Mouse (Mus musculus) thymus, adult 2 months (tissue): ENCODE results near the gene Gm45713. TPM values are rescaled to one million over a fixed set of nuclear protein-coding genes. Genes with fewer than 3 reads are reported as not detected.
A peak's percentile ranks its signal among the peaks of the same experiment; 100 is the strongest.

Experiments
- DNase-seq: peaks from one replicate; pipeline ENCODE4 v3.0.0; 2021
- H3K27ac ChIP-seq: fragments of 200-500 bp; 2 replicates; pipeline ENCODE4 v1.5.1; 2012; ENCODE audit warnings: low read length, control low read depth; ENCODE audit not compliant: control insufficient read depth, insufficient read depth
- H3K27me3 ChIP-seq: fragments of 200-500 bp; 2 replicates; pipeline ENCODE4 v1.6.1; 2012; ENCODE audit warnings: mild to moderate bottlenecking, low read length, moderate library complexity, mixed read lengths; ENCODE audit not compliant: control insufficient read depth, insufficient read depth
- H3K36me3 ChIP-seq: fragments of 200-500 bp; 2 replicates; pipeline ENCODE4 v1.6.1; 2012; ENCODE audit warnings: mild to moderate bottlenecking, low read length, moderate library complexity; ENCODE audit not compliant: control insufficient read depth, insufficient read depth
- H3K4me1 ChIP-seq: fragments of 200-500 bp; replicated peaks from 2 replicates; pipeline ENCODE4 v1.6.1; 2012; ENCODE audit warnings: low read length; ENCODE audit not compliant: control insufficient read depth, insufficient read depth
- H3K4me3 ChIP-seq: fragments of 200-500 bp; 2 replicates; pipeline ENCODE4 v1.5.1; 2012; ENCODE audit warnings: mild to moderate bottlenecking, low read length, control low read depth, moderate library complexity; ENCODE audit not compliant: control insufficient read depth, insufficient read depth
- CTCF ChIP-seq: fragments of 200-500 bp; IDR thresholded peaks from 2 replicates; pipeline ENCODE4 v1.5.1; 2012; ENCODE audit warnings: mild to moderate bottlenecking, control low read depth, low read length, moderate library complexity, borderline replicate concordance; ENCODE audit not compliant: control insufficient read depth, poor library complexity, insufficient read depth; ENCODE audit errors: extremely low read depth
- POLR2A ChIP-seq: fragments of 200-500 bp; IDR thresholded peaks from 2 replicates; pipeline ENCODE4 v1.6.1; 2012; ENCODE audit warnings: mild to moderate bottlenecking, low read length, control low read depth, moderate library complexity; ENCODE audit not compliant: control insufficient read depth, poor library complexity, insufficient read depth; ENCODE audit errors: extremely low read depth
- WGBS: fragments of 180-500 bp; shearing (Covaris S2); methylation state at CpG from one replicate; pipeline ENCODE4 v1.1.7; 2018; 5-methylcytosine and 5-hydroxymethylcytosine counted together
- polyA plus RNA-seq: library from polyadenylated mRNA; depleted of rRNA; stranded (reverse); fragments of >200 nt; gene quantifications from 2 replicates; pipeline ENCODE4 v1.2.3, GENCODE M21; 2012

Gene Gm45713
- polyA plus RNA-seq, 1 experiment = 0.27 TPM

GRCm38 (mm10) chr7:45164833-45165232, 28.8 kb upstream of the Gm45713 start:
- peaks cover 7% of the 10 kb centered on the region for H3K4me1 ChIP-seq
- H3K27ac ChIP-seq = no peak overlapping the region
- 80% methylated on average over 5 of the region's 5 CpGs for WGBS
- no peak for DNase-seq
- no peak overlapping the region for H3K4me3 ChIP-seq
- H3K27me3 ChIP-seq = peaks cover 25% of the 10 kb centered on the region
- no peaks in the 10 kb centered on the region for H3K36me3 ChIP-seq
- TF ChIP-seq POLR2A (no peak), CTCF (no peak)

DNA sequence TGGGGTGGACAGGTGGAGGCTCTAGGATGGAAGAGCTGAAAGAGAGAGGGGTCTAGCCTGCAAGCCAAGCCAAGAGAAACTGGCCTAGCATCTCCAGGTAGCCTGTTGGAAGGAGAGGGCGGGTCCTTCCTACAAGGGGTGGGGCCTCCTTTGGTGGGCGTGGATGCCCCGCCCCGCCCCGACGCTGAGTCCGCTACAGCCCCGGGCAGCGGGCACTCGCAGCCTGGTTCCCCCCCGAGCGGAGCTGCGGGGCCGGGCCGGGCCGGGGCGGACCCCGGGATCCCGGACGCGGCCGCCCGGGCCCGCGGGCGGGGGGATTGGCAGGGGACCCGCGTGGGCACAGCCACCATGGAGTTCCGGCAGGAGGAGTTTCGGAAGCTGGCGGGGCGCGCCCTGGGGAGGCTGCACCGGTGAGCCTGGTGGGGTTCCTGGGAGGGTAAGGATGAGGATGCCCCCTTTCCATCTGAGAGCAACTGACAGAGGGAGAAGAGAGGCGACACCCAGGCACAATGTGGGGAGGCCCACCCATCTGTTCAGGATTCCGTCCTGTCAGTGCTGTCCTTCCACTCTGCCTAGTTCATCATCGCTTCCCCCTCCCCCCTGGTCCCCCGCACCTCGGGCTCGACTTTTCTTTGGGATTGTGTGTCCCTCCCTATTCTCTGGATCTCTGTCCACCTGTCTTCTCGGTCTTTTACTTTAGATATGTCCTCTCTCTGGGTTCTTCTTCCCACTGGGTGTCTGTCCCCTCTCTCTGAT, 27.9 kb upstream of the Gm45713 start, which contains the start of gene Slc17a7:
Gene Slc17a7, plus strand, starts transcription at position 215 of the 756 bp plus-strand sequence.
- no peak for TF ChIP-seq CTCF
- Histone ChIP-seq H3K27ac (no peak within 1 kb of the TSS), H3K4me1 (peaks cover 7% of the 10 kb centered on the region), H3K27me3 (peaks cover 23% of the 10 kb centered on the region), H3K4me3 (0 out of 2 replicates have a peak within 1 kb of the TSS, but pooled peaks have one; percentile 2), H3K36me3 (no peaks in the 10 kb centered on the region)
- DNase-seq = peak; percentile 38
- 5% methylated on average over 41 of the region's 41 CpGs for WGBS

GRCm38 (mm10) chr7:45162996-45163615, 27.1 kb upstream of the Gm45713 start:
- 82% methylated on average over 9 of the region's 9 CpGs for WGBS
- DNase-seq = no peak
- Histone ChIP-seq H3K4me3 (no peak overlapping the region), H3K36me3 (no peaks in the 10 kb centered on the region), H3K4me1 (peaks cover 7% of the 10 kb centered on the region), H3K27me3 (peaks cover 18% of the 10 kb centered on the region), H3K27ac (no peak overlapping the region)
- TF ChIP-seq CTCF (no peak), POLR2A (no peak)

DNA sequence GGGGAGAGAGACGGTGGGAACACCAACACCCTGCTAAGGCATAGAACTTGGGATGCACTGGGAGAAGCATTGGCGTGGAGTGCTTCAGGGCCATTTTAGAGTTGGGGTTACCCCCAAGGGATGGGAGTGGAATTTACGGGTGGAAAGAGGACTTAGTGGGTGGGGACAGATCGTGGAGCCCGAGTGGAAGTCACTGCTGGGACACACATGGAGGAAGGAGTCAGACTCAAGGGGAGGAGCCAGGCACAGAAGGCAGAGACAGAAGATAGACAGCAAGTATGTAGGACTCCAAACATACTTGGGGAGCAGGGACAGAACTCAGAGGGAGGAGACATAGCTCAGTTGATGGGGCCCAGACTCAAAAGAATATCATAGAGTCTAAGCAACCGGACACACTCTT, 26.5 kb upstream of the Gm45713 start:
- peaks cover 13% of the 10 kb centered on the region for H3K27me3 ChIP-seq
- no peak overlapping the region for H3K27ac ChIP-seq
- H3K4me3 ChIP-seq = no peak overlapping the region
- H3K36me3 ChIP-seq = no peaks in the 10 kb centered on the region
- TF ChIP-seq CTCF (no peak), POLR2A (no peak)
- peaks cover 7% of the 10 kb centered on the region for H3K4me1 ChIP-seq
- 32% methylated on average over 6 of the region's 6 CpGs for WGBS
- no peak for DNase-seq

- 4% methylated on average over 35 of the region's 35 CpGs for WGBS
- Histone ChIP-seq H3K4me3 (peak overlapping the region; percentile 39), H3K27me3 (peaks cover 11% of the 10 kb centered on the region), H3K36me3 (no peaks in the 10 kb centered on the region), H3K27ac (no peak overlapping the region), H3K4me1 (peaks cover 7% of the 10 kb centered on the region)
- TF ChIP-seq CTCF (peak; percentile 98), POLR2A (no peak)
- DNase-seq = peak; percentile 93
Observed at GRCm38 (mm10) chr7:45161612-45162473, 25.8 kb upstream of the Gm45713 start.

DNA sequence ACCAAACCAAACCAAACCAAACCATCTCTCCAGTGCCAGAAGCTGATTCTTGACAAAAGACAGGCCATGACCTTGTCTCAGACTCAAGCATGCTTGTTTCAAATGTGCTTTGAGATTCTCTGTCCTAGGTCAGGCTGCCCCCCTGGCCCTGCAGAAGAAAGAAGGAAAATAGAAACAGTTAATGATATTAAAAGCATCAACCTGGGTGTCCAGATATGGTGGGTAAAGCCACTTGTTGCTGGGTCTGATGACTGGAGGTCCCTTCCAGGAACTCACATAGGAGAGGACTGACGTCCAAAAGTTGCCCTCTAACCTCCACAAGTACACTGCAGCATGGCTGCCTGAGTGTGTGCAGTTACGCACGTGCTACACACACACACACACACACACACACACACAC, 24.8 kb upstream of the Gm45713 start:
- WGBS = 95% methylated on average over 3 of the region's 3 CpGs
- no peak overlapping the region for H3K27ac ChIP-seq
- no peak for DNase-seq
- peaks cover 7% of the 10 kb centered on the region for H3K4me1 ChIP-seq
- peaks cover 11% of the 10 kb centered on the region for H3K27me3 ChIP-seq
- TF ChIP-seq POLR2A (no peak), CTCF (no peak)
- H3K4me3 ChIP-seq = no peak overlapping the region
- H3K36me3 ChIP-seq = no peaks in the 10 kb centered on the region
